Mouse (Mus musculus) left cerebral cortex, adult 2 months (tissue): Measurements from ENCODE around the gene Col4a1. TPM values are rescaled to one million over a fixed set of nuclear protein-coding genes. Genes with fewer than 3 reads are reported as not detected.

ENCODE experiments used
- DNase-seq, 2 experiments: peaks; one replicate each; pipeline ENCODE4 v3.0.0; 2021 to 2022; ENCODE audit warnings: low spot score in 2 of 2, mixed read lengths in 1 of 2; ENCODE audit errors: extremely low spot score in 1 of 2
- H3K27ac ChIP-seq: fragments of 200-600 bp; 2 replicates; pipeline ENCODE4 v1.8.1; 2022
- H3K4me3 ChIP-seq: fragments of 200-600 bp; 2 replicates; pipeline ENCODE4 v1.8.1; 2022
- CTCF ChIP-seq: fragments of 200-600 bp; IDR thresholded peaks from 2 replicates; pipeline ENCODE4 v1.8.1; 2022; ENCODE audit warnings: antibody characterized with exemption, mild to moderate bottlenecking, moderate library complexity
- intact Hi-C: fragments of 180-260 bp; cut with DNase I; formaldehyde crosslinking; loops from one replicate; pipeline ENCODE4 v1.15.1; 2025
- total RNA-seq, 2 experiments: library from RNA; stranded (reverse); gene quantifications; 2 replicates each; pipeline ENCODE4 v1.2.3; 2021

The Col4a1 gene
- total RNA-seq, 2 experiments from 2014 or later: 55.4 to 66.2 TPM

DNA sequence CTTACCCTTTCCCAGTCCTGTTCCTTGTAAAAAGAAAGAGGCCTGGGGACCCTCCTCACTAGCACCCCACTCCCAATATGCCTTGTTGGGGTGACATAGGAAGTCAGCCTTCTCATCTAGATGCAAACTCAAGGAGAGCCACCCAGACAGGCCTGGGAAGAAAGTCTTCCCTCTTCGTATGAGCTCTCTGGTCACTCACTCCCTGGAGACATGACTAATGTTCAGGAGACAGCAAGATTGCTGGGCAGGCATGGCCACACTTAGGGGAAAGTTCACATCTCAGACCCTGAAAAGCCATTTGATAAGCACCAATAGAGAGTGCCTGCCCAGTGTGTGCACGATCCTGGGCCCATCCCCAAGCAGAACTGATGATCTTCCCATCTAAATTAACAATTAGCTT lies 2.6 kb downstream of the Col4a1 start:
- no peak for TF ChIP-seq CTCF
- Histone ChIP-seq H3K27ac (no peak overlapping the region), H3K4me3 (no peak overlapping the region)
- no peak for DNase-seq
- intact Hi-C loops: no loop called here

DNA sequence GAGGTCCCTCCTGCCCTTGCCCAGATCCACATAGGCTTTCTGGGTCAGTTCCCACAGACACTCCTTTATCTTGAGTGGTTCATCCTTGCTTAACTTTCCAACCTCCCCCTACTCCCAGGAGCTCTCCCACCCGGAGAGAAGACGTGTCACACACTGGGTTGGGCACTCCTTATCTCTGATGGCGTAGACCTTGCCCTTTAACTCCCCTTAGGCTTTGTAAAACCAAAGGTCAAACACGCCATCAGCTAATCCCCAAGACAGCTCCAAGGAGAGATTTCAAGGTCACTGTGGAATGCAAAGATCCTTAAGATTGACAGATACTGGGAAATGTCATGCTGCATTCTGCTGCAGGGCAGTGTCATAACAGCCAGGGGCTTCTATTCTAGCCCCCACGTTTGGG lies 3.4 kb downstream of the Col4a1 start:
- no peak for TF ChIP-seq CTCF
- no peak for DNase-seq
- Histone ChIP-seq H3K4me3 (no peak overlapping the region), H3K27ac (no peak overlapping the region)
- intact Hi-C loops: no loop called here

GRCm38 (mm10) chr8:11308570-11308998 lies 4.0 kb downstream of the Col4a1 start:
- Histone ChIP-seq H3K4me3 (no peak overlapping the region), H3K27ac (no peak overlapping the region)
- intact Hi-C loops: no loop called here
- DNase-seq: no peak
- TF ChIP-seq CTCF: no peak

- intact Hi-C loops: no loop called here
- H3K27ac ChIP-seq: no peak overlapping the region
- DNase-seq: no peak
- H3K4me3 ChIP-seq: no peak overlapping the region
- no peak for TF ChIP-seq CTCF
These were observed 5.2 kb downstream of the Col4a1 start for GRCm38 (mm10) chr8:11307451-11307850.

GRCm38 (mm10) chr8:11305539-11305938 lies 7.1 kb downstream of the Col4a1 start:
- H3K4me3 ChIP-seq: no peak overlapping the region

DNA sequence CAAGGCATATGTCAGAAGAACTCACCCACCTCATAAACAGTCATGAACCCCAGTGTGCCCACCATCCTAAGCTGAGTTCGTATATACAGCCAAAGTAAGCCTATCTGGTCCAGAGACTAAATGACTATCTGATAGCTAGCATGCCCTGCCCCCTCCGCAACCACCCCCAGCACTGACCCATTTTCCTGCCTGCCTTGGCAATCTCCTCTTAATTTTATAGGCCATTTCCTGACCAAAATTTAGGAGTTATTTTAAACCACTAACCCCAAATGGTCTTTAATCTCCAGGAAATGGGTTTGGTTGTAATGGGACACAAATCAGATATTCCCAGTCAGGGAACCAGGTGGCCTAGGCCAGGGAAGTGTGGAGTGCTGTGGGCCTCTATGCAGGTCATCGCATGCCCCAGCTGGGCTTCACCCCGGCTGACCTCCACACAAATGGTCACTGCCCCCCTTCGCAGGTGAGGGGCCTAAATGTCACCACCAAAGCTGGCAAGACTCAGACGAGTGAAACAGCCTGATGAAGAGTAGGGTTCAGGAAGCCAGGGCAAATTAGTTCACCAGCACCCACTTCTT lies 8.5 kb downstream of the Col4a1 start:
- intact Hi-C loops: no loop called here
- Histone ChIP-seq H3K4me3 (no peak overlapping the region), H3K27ac (no peak overlapping the region)
- no peak for TF ChIP-seq CTCF
- no peak for DNase-seq

More at GRCm38 (mm10) chr8:11305539-11305938, 7.1 kb downstream of the Col4a1 start:
- intact Hi-C loops: no loop called here
- no peak for DNase-seq
- no peak overlapping the region for H3K27ac ChIP-seq
- no peak for TF ChIP-seq CTCF

GRCm38 (mm10) chr8:11300436-11300835 lies 12.2 kb downstream of the Col4a1 start:
- no peak overlapping the region for H3K4me3 ChIP-seq
- no peak overlapping the region for H3K27ac ChIP-seq
- intact Hi-C loops: loop anchor here (1.0 kb wide), 1 partner anchor 27 kb away; no protein-coding TSS in a partner anchor
- TF ChIP-seq CTCF: no peak
- DNase-seq: peak; percentile 33 to 40

GRCm38 (mm10) chr8:11299317-11299602 lies 13.4 kb downstream of the Col4a1 start:
- intact Hi-C loops: no loop called here
- no peak for TF ChIP-seq CTCF

DNA sequence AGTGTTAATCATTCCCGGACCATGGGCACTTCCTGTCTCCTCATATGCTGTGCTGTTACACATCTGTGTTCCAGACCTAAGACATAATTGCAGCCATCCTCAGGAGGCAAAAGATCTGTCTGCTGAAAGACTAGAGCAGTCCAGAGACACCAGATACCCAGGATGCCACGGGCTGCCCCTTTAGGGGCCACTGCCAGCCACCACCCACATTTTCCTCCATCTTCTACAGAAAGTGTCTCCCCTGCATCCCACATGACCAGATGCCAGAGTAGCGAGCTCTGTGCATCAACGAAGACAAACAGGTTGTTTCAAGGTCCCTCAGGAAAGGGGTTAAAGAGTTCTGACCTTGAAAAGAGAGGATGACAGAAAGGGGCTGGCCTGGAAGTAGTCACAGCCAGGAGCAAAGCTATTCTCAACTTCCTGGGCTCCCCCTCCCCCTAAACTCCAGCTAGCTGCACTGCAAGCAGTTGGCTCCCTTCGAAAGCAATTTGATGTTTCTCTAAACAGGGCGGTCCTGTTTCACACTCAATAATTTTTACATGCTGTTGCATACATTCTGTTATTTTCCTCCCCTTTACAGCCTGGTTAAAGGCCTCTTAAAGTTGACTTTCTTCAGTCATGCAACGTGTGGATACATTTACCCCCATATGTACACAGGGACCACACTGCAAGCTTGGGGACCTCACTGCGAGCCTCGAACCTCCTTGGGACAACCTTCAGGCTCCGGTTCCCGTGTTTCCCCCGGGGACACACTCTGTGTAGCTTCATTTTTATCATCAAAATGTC lies 13.9 kb downstream of the Col4a1 start:
- TF ChIP-seq CTCF: no peak
- no peak overlapping the region for H3K4me3 ChIP-seq
- intact Hi-C loops: no loop called here
- H3K27ac ChIP-seq: no peak overlapping the region
- no peak for DNase-seq

More at GRCm38 (mm10) chr8:11299317-11299602, 13.4 kb downstream of the Col4a1 start:
- no peak overlapping the region for H3K27ac ChIP-seq
- no peak overlapping the region for H3K4me3 ChIP-seq
- DNase-seq: no peak

DNA sequence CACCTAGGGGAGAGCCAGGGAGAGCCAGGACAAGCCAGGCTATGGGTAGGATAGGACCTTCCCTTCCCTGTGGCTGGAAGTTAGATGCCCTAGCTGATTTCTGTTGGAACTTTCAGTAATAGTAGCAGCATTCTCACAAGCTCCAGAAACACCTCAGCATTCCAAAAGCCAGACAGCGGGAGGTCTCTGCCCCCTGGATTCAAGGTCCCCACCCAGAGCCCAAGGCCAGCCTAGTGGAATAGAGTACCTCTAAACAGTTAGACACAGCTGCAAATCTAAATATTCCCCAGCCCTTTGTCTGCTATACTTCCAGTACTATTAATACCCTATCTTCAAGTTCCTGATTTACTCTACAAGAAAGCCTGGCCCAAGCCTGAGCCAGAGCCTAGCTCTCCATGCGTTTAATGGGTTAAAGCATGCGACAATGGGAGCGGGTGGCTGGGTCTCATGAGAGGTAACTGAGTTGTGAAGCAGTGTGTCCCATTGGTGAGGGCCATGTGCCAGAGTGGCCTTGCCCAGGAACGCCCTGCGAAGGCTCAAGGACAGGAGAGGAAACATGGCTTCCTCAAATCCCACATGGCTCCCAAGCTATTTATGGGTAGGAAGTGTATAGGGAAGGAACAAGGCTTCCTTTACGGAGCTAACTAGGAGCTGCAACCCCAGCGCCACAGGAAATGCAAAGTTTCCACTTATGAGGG lies 15.3 kb downstream of the Col4a1 start:
- H3K4me3 ChIP-seq: no peak overlapping the region
- DNase-seq: no peak
- no peak overlapping the region for H3K27ac ChIP-seq
- intact Hi-C loops: no loop called here
- TF ChIP-seq CTCF: no peak

DNA sequence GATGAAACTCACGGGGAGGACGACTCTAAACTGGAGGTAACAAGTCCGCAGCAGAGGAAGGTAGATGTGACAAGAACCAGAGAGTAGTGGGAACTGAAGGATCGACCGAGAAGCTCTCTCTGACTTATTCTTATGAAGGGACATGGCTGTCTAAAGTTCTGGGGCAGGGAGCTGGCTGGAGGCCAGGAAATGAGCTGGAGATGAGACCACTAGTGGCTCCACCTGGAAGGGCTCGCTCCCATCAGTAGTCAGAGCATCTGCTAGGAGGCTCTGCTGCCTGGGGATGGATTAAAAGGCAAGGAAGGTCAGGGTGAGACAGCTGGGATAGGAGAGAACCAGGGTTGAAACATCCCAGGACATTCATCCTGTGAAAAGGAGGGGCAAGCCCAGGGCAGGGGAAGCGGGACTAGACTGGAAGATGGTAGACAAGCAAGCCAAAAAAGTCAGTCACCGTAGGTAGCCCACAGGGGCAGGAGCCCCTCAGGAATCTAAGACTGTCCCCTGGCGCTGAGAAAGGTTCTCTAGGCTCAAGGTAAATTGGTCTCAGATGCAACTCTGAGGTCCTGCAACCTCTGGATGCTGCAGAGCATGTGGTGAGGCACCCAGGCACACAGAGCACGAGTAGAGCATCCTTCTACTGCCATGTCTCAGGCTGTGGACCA lies 16.2 kb downstream of the Col4a1 start:
- no peak for TF ChIP-seq CTCF
- no peak overlapping the region for H3K4me3 ChIP-seq
- intact Hi-C loops: no loop called here
- no peak overlapping the region for H3K27ac ChIP-seq
- DNase-seq: no peak

DNA sequence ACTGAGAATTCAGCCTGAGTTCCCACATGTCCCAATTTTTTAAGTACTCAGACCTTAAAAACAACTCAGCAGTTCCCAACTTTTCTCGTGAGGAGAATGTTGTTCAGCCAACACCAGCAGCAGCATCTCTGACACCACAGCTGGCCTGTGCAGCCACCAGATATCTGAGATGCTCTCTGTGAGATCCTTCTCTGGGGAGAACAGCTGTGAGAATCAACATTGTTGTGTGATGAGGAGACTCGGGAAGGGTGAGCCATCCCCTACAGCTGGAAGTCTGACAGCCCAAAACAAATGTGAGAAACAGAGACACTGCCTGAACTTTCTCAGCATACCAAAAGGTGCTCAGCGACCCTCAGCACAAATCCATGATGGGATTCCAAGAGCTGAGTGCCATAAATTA lies 20.0 kb downstream of the Col4a1 start:
- DNase-seq: no peak
- TF ChIP-seq CTCF: no peak
- intact Hi-C loops: no loop called here
- Histone ChIP-seq H3K27ac (no peak overlapping the region), H3K4me3 (no peak overlapping the region)
